Mouse (Mus musculus): ENCODE measurements around the gene Clybl.

GRCm38 (mm10) chr14:122283959-122284358 is 102.5 kb downstream of the Clybl start:
- TF ChIP-seq GATA1 (IDR thresholded peaks at IDR 0.05; ENCODE audit: low read length) = no peak
- TF ChIP-seq TAL1 (IDR thresholded peaks at IDR 0.05; ENCODE audit: low read length) = no peak

Measured in erythroblast, embryonic 14.5 days (primary cell).